Comparison of ENCODE assay signal across 9 mouse cellular contexts in genomic region chr9:58280259-58281109, GRCm38 (mm10). TPM values are rescaled to one million over a fixed set of nuclear protein-coding genes. Genes with fewer than 3 reads are reported as not detected.
DNase-seq lines count a peak whose midpoint lies in the region; ATAC-seq lines count a peak whose summit lies in the region.
"Had no signal": no experiment of that assay in that cellular context is flagged by ENCODE, and none has a peak within 500 bp of the region (broad histone marks: within the 10 kb centered on the region; RNA-seq: fewer than 3 reads in every experiment).

No protein-coding gene starts in this region.

- no peak overlapping the region for H3K9ac ChIP-seq in forebrain, embryonic 13.5 days
- no peak overlapping the region for H3K9ac ChIP-seq in liver, embryonic 16.5 days (ENCODE audit: low read depth, low read length)
- no peak overlapping the region for H3K9ac ChIP-seq in neural tube, embryonic 13.5 days
- H3K9ac ChIP-seq: heart, embryonic 13.5 days had no signal

- intact Hi-C loops in heart, postnatal 25 days (cut with DNase I): loop anchor here (1.0 to 5.0 kb wide), 3 partner anchors 33 to 243 kb away; no protein-coding TSS in a partner anchor

- peak overlapping the region; percentile 20; the same call in 1 of the 2 replicates for H3K4me2 ChIP-seq in forebrain, embryonic 13.5 days
- H3K4me2 ChIP-seq in liver, embryonic 16.5 days (ENCODE audit: low read depth, low read length): no peak overlapping the region
- H3K4me2 ChIP-seq in neural tube, embryonic 13.5 days: no peak overlapping the region
- H3K4me2 ChIP-seq: heart, embryonic 13.5 days had no signal

- 37% methylated on average over 9 of the region's 9 CpGs for WGBS in forebrain, embryonic 13.5 days
- 28% methylated on average over 9 of the region's 9 CpGs for WGBS in liver, embryonic 16.5 days (ENCODE audit: insufficient replicate concordance)
- 36% methylated on average over 9 of the region's 9 CpGs for WGBS in neural tube, embryonic 13.5 days

- H3K9me3 ChIP-seq in forebrain, embryonic 13.5 days (replicated peaks): no peaks in the 10 kb centered on the region
- no peaks in the 10 kb centered on the region for H3K9me3 ChIP-seq in liver, embryonic 16.5 days (replicated peaks; ENCODE audit: control insufficient read depth, low read length)
- no peaks in the 10 kb centered on the region for H3K9me3 ChIP-seq in neural tube, embryonic 13.5 days
- H3K9me3 ChIP-seq: heart, embryonic 13.5 days had no signal

- no peaks in the 10 kb centered on the region for H3K36me3 ChIP-seq in forebrain, embryonic 13.5 days (ENCODE audit: poor library complexity, severe bottlenecking)
- H3K36me3 ChIP-seq in liver, embryonic 16.5 days (ENCODE audit: control insufficient read depth, insufficient read depth): no peaks in the 10 kb centered on the region
- H3K36me3 ChIP-seq in neural tube, embryonic 13.5 days: no peaks in the 10 kb centered on the region
- H3K36me3 ChIP-seq: heart, embryonic 13.5 days had no signal

- no peak overlapping the region for H3K27ac ChIP-seq in forebrain, embryonic 13.5 days
- no peak overlapping the region for H3K27ac ChIP-seq in liver, embryonic 16.5 days (ENCODE audit: low read length)
- H3K27ac ChIP-seq in neural tube, embryonic 13.5 days (replicated peaks): no peak overlapping the region

- H3K27me3 ChIP-seq in forebrain, embryonic 13.5 days: no peaks in the 10 kb centered on the region
- no peaks in the 10 kb centered on the region for H3K27me3 ChIP-seq in liver, embryonic 16.5 days (ENCODE audit: control insufficient read depth, insufficient read depth, low read depth, low read length)
- no peaks in the 10 kb centered on the region for H3K27me3 ChIP-seq in neural tube, embryonic 13.5 days
- H3K27me3 ChIP-seq: heart, embryonic 13.5 days had no signal

- DNase-seq in ES-CJ7 (ENCODE audit: low read depth, low spot score): peak; percentile 99
- DNase-seq in c-Kit-negative CD71-positive TER-119-positive erythroid progenitor cells, embryonic 14.5 days (ENCODE audit: low read depth, low spot score): peak; percentile 76
- peak; percentile 35 for DNase-seq in heart, postnatal 25 days (ENCODE audit: low spot score)
- DNase-seq in kidney, postnatal 4 days: peak; percentile 61 to 75
- DNase-seq in testis, postnatal 14 days (ENCODE audit: low spot score): peak; percentile 72

- 0 out of 2 replicates have a peak, but pooled peaks have one; percentile 53 for ATAC-seq in forebrain, embryonic 13.5 days
- peak; percentile 60; the same call in 1 of the 2 replicates for ATAC-seq in liver, embryonic 16.5 days (ENCODE audit: low read depth)
- ATAC-seq in neural tube, embryonic 13.5 days (ENCODE audit: low read depth): peak; percentile 63

- peaks cover 2% of the 10 kb centered on the region for H3K4me1 ChIP-seq in forebrain, embryonic 13.5 days
- peaks cover 10% of the 10 kb centered on the region for H3K4me1 ChIP-seq in liver, embryonic 16.5 days (ENCODE audit: control insufficient read depth, low read depth, low read length)
- peaks cover 4% of the 10 kb centered on the region for H3K4me1 ChIP-seq in neural tube, embryonic 13.5 days (replicated peaks)

- no peak overlapping the region for H3K4me3 ChIP-seq in forebrain, embryonic 13.5 days
- no peak overlapping the region for H3K4me3 ChIP-seq in liver, embryonic 16.5 days (ENCODE audit: low read depth, low read length)
- H3K4me3 ChIP-seq in neural tube, embryonic 13.5 days: no peak overlapping the region
- H3K4me3 ChIP-seq: heart, embryonic 13.5 days had no signal

RNA-seq across cellular contexts. Expression of gene Stoml1, which starts 27.5 kb away (rescaled TPM):
- polyA plus RNA-seq in forebrain, embryonic 13.5 days (2015; fragmentation: Nextera tagmentation; extraction: Ambion mirVana): 71.6 and 77.9 TPM in 2 replicates
- 10 to 100 TPM; 10.3 to 13.5 TPM for total RNA-seq in heart, postnatal 25 days (2021)
- polyA plus RNA-seq in liver, embryonic 16.5 days (2015; fragmentation: Nextera tagmentation; extraction: Ambion mirVana): 3.7 TPM in 2 replicates
- 86.0 and 107 TPM in 2 replicates for polyA plus RNA-seq in neural tube, embryonic 13.5 days (2015; fragmentation: Nextera tagmentation; extraction: Ambion mirVana)

RNA-seq across cellular contexts. Expression of gene Pml, which starts 30.9 kb away (rescaled TPM):
- 7.1 and 8.3 TPM in 2 replicates for polyA plus RNA-seq in forebrain, embryonic 13.5 days (2015; fragmentation: Nextera tagmentation; extraction: Ambion mirVana)
- 10 to 100 TPM in 1 of 2 experiments, 1 to 10 TPM in 1; 10.0 to 12.6 TPM for total RNA-seq in heart, postnatal 25 days (2021)
- 18.3 and 21.2 TPM in 2 replicates for polyA plus RNA-seq in liver, embryonic 16.5 days (2015; fragmentation: Nextera tagmentation; extraction: Ambion mirVana)
- polyA plus RNA-seq in neural tube, embryonic 13.5 days (2015; fragmentation: Nextera tagmentation; extraction: Ambion mirVana): 3.4 and 4.0 TPM in 2 replicates

RNA-seq across cellular contexts. Expression of gene Loxl1, which starts 32.5 kb away (rescaled TPM):
- 5.0 and 5.8 TPM in 2 replicates for polyA plus RNA-seq in forebrain, embryonic 13.5 days (2015; fragmentation: Nextera tagmentation; extraction: Ambion mirVana)
- 10 to 100 TPM; 36.6 to 36.7 TPM for total RNA-seq in heart, postnatal 25 days (2021)
- polyA plus RNA-seq in liver, embryonic 16.5 days (2015; fragmentation: Nextera tagmentation; extraction: Ambion mirVana): 1.4 and 2.2 TPM in 2 replicates
- 9.1 and 10.9 TPM in 2 replicates for polyA plus RNA-seq in neural tube, embryonic 13.5 days (2015; fragmentation: Nextera tagmentation; extraction: Ambion mirVana)

Comparison
In these comparisons a context has a peak if more than half of its experiments do, and no peak if none do; other contexts are left out.
1. DNase-seq: peak in every context shown above with its lines; median percentile 99 in ES-CJ7; 76 in c-Kit-negative CD71-positive TER-119-positive erythroid progenitor cells, embryonic 14.5 days; 72 in testis, postnatal 14 days; 68 in kidney, postnatal 4 days; 35 in heart, postnatal 25 days.
2. RNA of gene Stoml1, which starts 27.5 kb away (polyA plus RNA-seq): 86.0 to 107 TPM in neural tube, embryonic 13.5 days and 71.6 to 77.9 TPM in forebrain, embryonic 13.5 days; 3.7 TPM in liver, embryonic 16.5 days; every median in the first group is over 10 times any median in the second.
3. Peak in every context shown above with its lines, with median percentiles within 50 percentile points of each other: ATAC-seq.